Mouse (Mus musculus) lung, embryonic 14.5 days (tissue): ENCODE measurements around the gene Derl3. TPM values are rescaled to one million over a fixed set of nuclear protein-coding genes. Genes with fewer than 3 reads are reported as not detected.

Source experiments
- ATAC-seq: fragments of 200-750 bp; cut with Nextera tagmentation; 2 replicates; pipeline ENCODE4 v1.8.0; 2017; ENCODE audit warnings: mild to moderate bottlenecking, moderate TSS enrichment, moderate library complexity; ENCODE audit not compliant: insufficient read depth
- DNase-seq: peaks from one replicate; pipeline ENCODE4 v3.0.0-alpha.2; 2015
- H3K27ac ChIP-seq: fragments of 300-500 bp; sonication (generic); 2 replicates; pipeline ENCODE4 v1.5.1; 2014; ENCODE audit warnings: low read depth, mild to moderate bottlenecking, moderate library complexity
- H3K27me3 ChIP-seq: fragments of 300-500 bp; sonication (generic); 2 replicates; pipeline ENCODE4 v1.6.1; 2014; ENCODE audit warnings: low read length, control low read depth; ENCODE audit not compliant: insufficient read depth
- H3K36me3 ChIP-seq: fragments of 300-500 bp; sonication (generic); 2 replicates; pipeline ENCODE4 v1.6.1; 2014; ENCODE audit warnings: control low read depth; ENCODE audit not compliant: insufficient read depth
- H3K4me1 ChIP-seq: fragments of 300-500 bp; sonication (generic); 2 replicates; pipeline ENCODE4 v1.6.1; 2014; ENCODE audit warnings: antibody characterized with exemption, control low read depth; ENCODE audit not compliant: insufficient read depth
- H3K4me2 ChIP-seq: fragments of 300-500 bp; sonication (generic); 2 replicates; pipeline ENCODE4 v1.6.1; 2014; ENCODE audit warnings: mild to moderate bottlenecking
- H3K4me3 ChIP-seq: fragments of 300-500 bp; sonication (generic); 2 replicates; pipeline ENCODE4 v1.5.1; 2014; ENCODE audit warnings: low read depth, low read length
- H3K9ac ChIP-seq: fragments of 300-500 bp; sonication (generic); 2 replicates; pipeline ENCODE4 v1.6.1; 2014
- H3K9me3 ChIP-seq: fragments of 300-500 bp; sonication (generic); 2 replicates; pipeline ENCODE4 v1.6.1; 2016; ENCODE audit warnings: low read depth, low read length, control low read depth
- CTCF ChIP-seq: IDR thresholded peaks from 2 replicates; pipeline ENCODE4 v1.5.1; 2016; ENCODE audit warnings: antibody characterized with exemption, low read depth
- WGBS: fragments of 180-500 bp; shearing (Covaris S2); extraction: QIAGEN DNeasy Blood & Tissue Kit; methylation state at CpG from one replicate; pipeline ENCODE4 v1.1.7; 2014; 5-methylcytosine and 5-hydroxymethylcytosine counted together
- polyA plus RNA-seq: library from polyadenylated mRNA; unstranded; fragments of >200 nt; fragmentation: Nextera tagmentation; extraction: Ambion mirVana; gene quantifications from 2 replicates; pipeline ENCODE4 v1.2.1, GENCODE M21; 2014

The Derl3 gene
- polyA plus RNA-seq, 1 experiment from 2014 or later: 2.0 TPM

GRCm38 (mm10) chr10:75852539-75853125, 40.6 kb upstream of the Derl3 start:
- no peak overlapping the region for H3K27ac ChIP-seq
- no peak for DNase-seq
- H3K4me3 ChIP-seq: no peak overlapping the region
- no peak for ATAC-seq
- H3K27me3 ChIP-seq: no peaks in the 10 kb centered on the region
- TF ChIP-seq CTCF: no peak
- WGBS: 86% methylated on average over 12 of the region's 12 CpGs
- H3K9me3 ChIP-seq: no peaks in the 10 kb centered on the region
- peaks cover 8% of the 10 kb centered on the region for H3K36me3 ChIP-seq
- H3K4me2 ChIP-seq: no peak overlapping the region
- H3K4me1 ChIP-seq: no peaks in the 10 kb centered on the region
- no peak overlapping the region for H3K9ac ChIP-seq

- no peak overlapping the region for H3K9ac ChIP-seq
- ATAC-seq: peak; percentile 29; the same call in 1 of the 2 replicates
- peaks cover 16% of the 10 kb centered on the region for H3K36me3 ChIP-seq
- TF ChIP-seq CTCF: peak; percentile 82
- 32% methylated on average over 10 of the region's 10 CpGs for WGBS
- no peak overlapping the region for H3K4me3 ChIP-seq
- H3K4me2 ChIP-seq: no peak overlapping the region
- no peaks in the 10 kb centered on the region for H3K27me3 ChIP-seq
- H3K27ac ChIP-seq: no peak overlapping the region
- peak; percentile 94 for DNase-seq
- H3K9me3 ChIP-seq: no peaks in the 10 kb centered on the region
- peaks cover 2% of the 10 kb centered on the region; the same call in 1 of the 2 replicates for H3K4me1 ChIP-seq
These were observed 39.8 kb upstream of the Derl3 start for GRCm38 (mm10) chr10:75853452-75853851.

GRCm38 (mm10) chr10:75854096-75854495, 39.1 kb upstream of the Derl3 start:
- WGBS: 35% methylated on average over 5 of the region's 5 CpGs
- H3K27ac ChIP-seq: no peak overlapping the region
- H3K9me3 ChIP-seq: no peaks in the 10 kb centered on the region
- H3K4me1 ChIP-seq: peaks cover 5% of the 10 kb centered on the region; the same call in 1 of the 2 replicates
- H3K9ac ChIP-seq: no peak overlapping the region
- H3K36me3 ChIP-seq: peaks cover 19% of the 10 kb centered on the region
- H3K4me2 ChIP-seq: no peak overlapping the region
- no peak; the same call in 1 of the 2 replicates for ATAC-seq
- no peak for TF ChIP-seq CTCF
- no peaks in the 10 kb centered on the region for H3K27me3 ChIP-seq
- H3K4me3 ChIP-seq: no peak overlapping the region
- no peak for DNase-seq

GRCm38 (mm10) chr10:75854791-75855190, 38.4 kb upstream of the Derl3 start:
- peaks cover 5% of the 10 kb centered on the region; the same call in 1 of the 2 replicates for H3K4me1 ChIP-seq
- TF ChIP-seq CTCF: no peak
- H3K27ac ChIP-seq: no peak overlapping the region
- no peak overlapping the region for H3K4me2 ChIP-seq
- WGBS: 82% methylated on average over 6 of the region's 6 CpGs
- H3K36me3 ChIP-seq: peaks cover 19% of the 10 kb centered on the region
- no peaks in the 10 kb centered on the region for H3K27me3 ChIP-seq
- H3K9ac ChIP-seq: no peak overlapping the region
- DNase-seq (no peak), ATAC-seq (no peak)
- H3K4me3 ChIP-seq: no peak overlapping the region
- no peaks in the 10 kb centered on the region for H3K9me3 ChIP-seq

GRCm38 (mm10) chr10:75855416-75855981, 37.7 kb upstream of the Derl3 start:
- DNase-seq: no peak
- 81% methylated on average over 15 of the region's 15 CpGs for WGBS
- H3K36me3 ChIP-seq: peaks cover 19% of the 10 kb centered on the region

DNA sequence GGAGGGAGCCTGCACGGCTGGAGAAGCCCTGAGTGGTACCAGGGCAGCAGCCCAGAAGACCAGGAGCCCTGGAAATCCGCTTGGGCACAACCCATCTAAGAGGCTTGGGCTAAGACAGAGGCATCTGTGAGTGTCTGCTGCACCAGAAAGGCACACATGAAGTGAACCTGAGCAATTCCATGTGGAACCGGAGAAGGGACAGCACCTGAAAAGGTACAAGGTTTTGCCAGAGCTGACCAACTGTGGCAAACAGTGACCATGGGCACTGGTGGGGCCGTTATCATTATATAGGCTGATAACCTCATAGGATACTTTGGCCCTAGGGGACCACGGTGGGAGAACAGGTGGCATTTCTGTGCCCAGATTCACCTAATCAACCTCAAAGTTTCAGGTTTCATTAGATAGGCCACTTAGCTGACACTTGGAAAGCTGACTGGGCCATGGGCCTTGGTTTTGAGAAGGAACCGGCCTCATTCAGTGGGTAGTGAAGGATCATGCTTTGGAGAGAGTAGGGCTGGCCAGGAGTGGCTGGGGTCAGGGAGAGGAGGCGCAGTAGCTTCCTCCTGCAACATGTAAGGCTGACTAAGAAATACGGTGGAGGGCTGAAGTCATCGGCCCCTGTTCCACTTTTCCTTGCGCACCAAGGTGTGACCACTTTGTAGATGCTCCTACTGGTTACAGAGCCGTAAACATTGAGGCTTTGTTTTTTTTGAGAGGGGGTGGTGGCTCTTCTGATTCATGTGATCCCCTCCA, 36.9 kb upstream of the Derl3 start:
- DNase-seq (no peak), ATAC-seq (no peak)
- H3K36me3 ChIP-seq: peaks cover 19% of the 10 kb centered on the region
- TF ChIP-seq CTCF: no peak
- H3K9ac ChIP-seq: no peak overlapping the region
- no peaks in the 10 kb centered on the region for H3K27me3 ChIP-seq
- H3K27ac ChIP-seq: no peak overlapping the region
- H3K4me1 ChIP-seq: peaks cover 9% of the 10 kb centered on the region
- H3K9me3 ChIP-seq: no peaks in the 10 kb centered on the region
- WGBS: 71% methylated on average over 11 of the region's 11 CpGs
- H3K4me2 ChIP-seq: no peak overlapping the region
- H3K4me3 ChIP-seq: no peak overlapping the region

More at GRCm38 (mm10) chr10:75855416-75855981, 37.7 kb upstream of the Derl3 start:
- no peak for TF ChIP-seq CTCF
- Histone ChIP-seq H3K9ac (no peak overlapping the region), H3K27ac (no peak overlapping the region), H3K27me3 (no peaks in the 10 kb centered on the region), H3K9me3 (no peaks in the 10 kb centered on the region), H3K4me3 (no peak overlapping the region), H3K4me2 (no peak overlapping the region), H3K4me1 (peaks cover 5% of the 10 kb centered on the region)
- ATAC-seq: no peak

DNA sequence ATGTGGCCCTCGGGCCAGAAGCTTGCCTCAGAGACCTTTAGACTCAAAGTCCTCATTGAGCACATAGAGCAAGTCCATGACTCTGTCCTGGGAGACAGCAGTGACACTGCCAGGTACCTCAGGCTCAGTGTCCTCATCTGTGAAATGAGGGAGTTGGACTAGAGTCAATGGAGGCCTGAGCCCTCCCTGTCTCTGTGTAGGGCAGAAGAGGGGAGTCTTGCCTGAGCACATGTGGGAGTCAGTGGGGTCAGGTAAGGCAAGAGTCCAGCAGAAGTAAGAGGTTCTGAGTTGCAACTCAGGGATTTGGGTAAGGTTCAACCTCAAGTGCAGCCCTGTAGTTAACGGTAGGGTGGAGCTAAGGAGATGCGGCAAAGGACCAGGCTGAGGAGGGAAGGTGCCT, 36.2 kb upstream of the Derl3 start:
- Histone ChIP-seq H3K36me3 (peaks cover 19% of the 10 kb centered on the region), H3K4me1 (peaks cover 9% of the 10 kb centered on the region), H3K9me3 (no peaks in the 10 kb centered on the region), H3K27ac (no peak overlapping the region), H3K9ac (no peak overlapping the region), H3K27me3 (no peaks in the 10 kb centered on the region), H3K4me2 (no peak overlapping the region), H3K4me3 (no peak overlapping the region)
- 72% methylated on average over 3 of the region's 3 CpGs for WGBS
- no peak for DNase-seq
- no peak for TF ChIP-seq CTCF
- no peak for ATAC-seq
